Mouse (Mus musculus) CH12.LX (cell line): Measurements from ENCODE around the gene Ces1a. TPM values are rescaled to one million over a fixed set of nuclear protein-coding genes. Genes with fewer than 3 reads are reported as not detected.

ENCODE experiments used
- DNase-seq: peaks from one replicate; pipeline ENCODE4 v3.0.0-alpha.2; 2013; ENCODE audit errors: extremely low read depth
- H3K27ac ChIP-seq: 2 replicates; pipeline ENCODE4 v1.5.1; 2012; ENCODE audit warnings: low read depth, mild to moderate bottlenecking, control low read depth, moderate library complexity; ENCODE audit not compliant: insufficient read depth
- H3K27me3 ChIP-seq: replicated peaks from 2 replicates; pipeline ENCODE3; 2012; ENCODE audit warnings: inconsistent platforms
- H3K36me3 ChIP-seq, 2 experiments: replicated peaks in 1 of 2; 2 replicates each; pipeline versions ENCODE3 to v1.6.1; 2012; ENCODE audit warnings: inconsistent platforms in 1 of 2, low read length in 1 of 2, mild to moderate bottlenecking in 1 of 2, mixed read lengths in 1 of 2, moderate library complexity in 1 of 2; ENCODE audit not compliant: control insufficient read depth in 1 of 2, insufficient read depth in 1 of 2
- H3K4me1 ChIP-seq, 2 experiments: 2 replicates each; pipeline ENCODE4 v1.6.1; 2012; ENCODE audit warnings: inconsistent platforms in 1 of 2, moderate library complexity in 1 of 2; ENCODE audit not compliant: insufficient read depth in 2 of 2, control insufficient read depth in 1 of 2
- H3K4me2 ChIP-seq: 2 replicates; pipeline ENCODE4 v1.6.1; 2012; ENCODE audit warnings: low read depth, mild to moderate bottlenecking, control low read depth; ENCODE audit not compliant: poor library complexity, insufficient read depth, severe bottlenecking
- H3K4me3 ChIP-seq, 3 experiments: fragments of 150-350 bp in 1 of 3; sonication (generic) in 1 of 3; replicated peaks in 1 of 3; 2 replicates each; pipeline versions ENCODE3 to v1.5.1; 2011 to 2012; ENCODE audit warnings: low read depth in 2 of 3, low read length in 2 of 3, mild to moderate bottlenecking in 2 of 3, moderate library complexity in 2 of 3, control low read depth in 1 of 3, improper control_type of control experiment in 1 of 3, inconsistent platforms in 1 of 3, mixed read lengths in 1 of 3; ENCODE audit not compliant: poor library complexity in 1 of 3
- H3K79me2 ChIP-seq: replicated peaks from 2 replicates; pipeline ENCODE4 v1.6.1; 2012; ENCODE audit warnings: mild to moderate bottlenecking, moderate library complexity; ENCODE audit not compliant: control insufficient read depth, poor library complexity, insufficient read depth, severe bottlenecking; ENCODE audit errors: extremely low read depth
- H3K9ac ChIP-seq: 2 replicates; pipeline ENCODE4 v1.6.1; 2012; ENCODE audit warnings: low read depth, mild to moderate bottlenecking, control low read depth, moderate library complexity; ENCODE audit not compliant: insufficient read depth
- H3K9me3 ChIP-seq: replicated peaks from 2 replicates; pipeline ENCODE3; 2012; ENCODE audit warnings: low read length, inconsistent platforms, mixed read lengths
- BHLHE40 ChIP-seq: IDR thresholded peaks from 2 replicates; pipeline ENCODE4 v1.6.1; 2011; ENCODE audit warnings: mild to moderate bottlenecking, low read depth, low read length, improper control_type of control experiment
- E2F4 ChIP-seq: IDR thresholded peaks from 2 replicates; pipeline ENCODE4 v1.6.1; 2011; ENCODE audit warnings: low read depth, low read length, improper control_type of control experiment; ENCODE audit not compliant: insufficient replicate concordance
- EP300 ChIP-seq: IDR thresholded peaks from 2 replicates; pipeline ENCODE4 v1.6.1; 2011; ENCODE audit warnings: low read length, improper control_type of control experiment
- ETS1 ChIP-seq: conservative IDR thresholded peaks from 2 replicates; pipeline ENCODE4 v1.6.1; 2012; ENCODE audit warnings: low read depth, mild to moderate bottlenecking, inconsistent platforms, low read length, improper control_type of control experiment, moderate library complexity
- GABPA ChIP-seq: IDR thresholded peaks from 2 replicates; pipeline ENCODE4 v1.6.1; 2012; ENCODE audit warnings: low read depth, low read length, improper control_type of control experiment, inconsistent platforms; ENCODE audit not compliant: insufficient replicate concordance
- HCFC1 ChIP-seq: IDR thresholded peaks from 2 replicates; pipeline ENCODE4 v1.6.1; 2012; ENCODE audit warnings: low read depth, mild to moderate bottlenecking, inconsistent platforms, low read length, improper control_type of control experiment
- JUN ChIP-seq: IDR thresholded peaks from 2 replicates; pipeline ENCODE4 v1.6.1; 2011; ENCODE audit warnings: low read depth, mild to moderate bottlenecking, low read length, improper control_type of control experiment, moderate library complexity; ENCODE audit not compliant: insufficient read depth
- KAT2A ChIP-seq: IDR thresholded peaks from 2 replicates; pipeline ENCODE4 v1.6.1; 2012; ENCODE audit warnings: low read length, improper control_type of control experiment, inconsistent platforms; ENCODE audit not compliant: insufficient replicate concordance
- MAX ChIP-seq: IDR thresholded peaks from 2 replicates; pipeline ENCODE4 v1.6.1; 2011; ENCODE audit warnings: low read length, improper control_type of control experiment
- NRF1 ChIP-seq: IDR thresholded peaks from 2 replicates; pipeline ENCODE4 v1.6.1; 2014; ENCODE audit warnings: low read depth, mild to moderate bottlenecking, inconsistent platforms, low read length, improper control_type of control experiment, moderate library complexity
- PAX5 ChIP-seq: IDR thresholded peaks from 2 replicates; pipeline ENCODE4 v1.6.1; 2012; ENCODE audit warnings: low read length, inconsistent platforms, mixed read lengths
- POLR2A ChIP-seq: IDR thresholded peaks from 2 replicates; pipeline ENCODE4 v1.6.1; 2011; ENCODE audit warnings: low read depth, mild to moderate bottlenecking, improper control_type of control experiment, low read length
- POLR2AphosphoS2 ChIP-seq: IDR thresholded peaks from 2 replicates; pipeline ENCODE4 v1.6.1; 2011; ENCODE audit warnings: low read depth, low read length, improper control_type of control experiment
- RAD21 ChIP-seq: IDR thresholded peaks from 2 replicates; pipeline ENCODE4 v1.6.1; 2011; ENCODE audit warnings: low read depth, mild to moderate bottlenecking, low read length, improper control_type of control experiment, moderate library complexity
- SIN3A ChIP-seq: IDR thresholded peaks from 2 replicates; pipeline ENCODE4 v1.6.1; 2012; ENCODE audit warnings: low read length, improper control_type of control experiment, inconsistent platforms
- TCF12 ChIP-seq: IDR thresholded peaks from 2 replicates; pipeline ENCODE4 v1.6.1; 2014; ENCODE audit warnings: low read depth, mild to moderate bottlenecking, inconsistent platforms, low read length, improper control_type of control experiment
- USF1 ChIP-seq: IDR thresholded peaks from 2 replicates; pipeline ENCODE4 v1.6.1; 2014; ENCODE audit warnings: low read depth, mild to moderate bottlenecking, inconsistent platforms, low read length, improper control_type of control experiment
- ZKSCAN1 ChIP-seq: IDR thresholded peaks from 2 replicates; pipeline ENCODE4 v1.6.1; 2012; ENCODE audit warnings: low read depth, inconsistent platforms, low read length, improper control_type of control experiment, borderline replicate concordance
- ZMIZ1 ChIP-seq: IDR thresholded peaks from 2 replicates; pipeline ENCODE4 v1.6.1; 2012; ENCODE audit warnings: low read depth, mild to moderate bottlenecking, inconsistent platforms, low read length, improper control_type of control experiment
- ZNF384 ChIP-seq: IDR thresholded peaks from 2 replicates; pipeline ENCODE4 v1.6.1; 2012; ENCODE audit warnings: low read depth, low read length, improper control_type of control experiment, inconsistent platforms
- dilution Hi-C: fragments of 300-500 bp; cut with MboI; formaldehyde crosslinking; loops from 2 replicates; pipeline ENCODE4 v1.14.3; 2020; ENCODE audit warnings: low sequenced_read_pairs; ENCODE audit not compliant: extremely low pct_unique_long_range_greater_than_20kb, extremely low pct_ligation_motif_present
- in situ Hi-C: fragments of 300-500 bp; cut with MboI; formaldehyde crosslinking; loops from 3 replicates; pipeline ENCODE4 v1.14.3; 2019; ENCODE audit warnings: low sequenced_read_pairs, low pct_ligation_motif_present, low pct_unique_long_range_greater_than_20kb, mixed read lengths
- polyA plus RNA-seq: library from polyadenylated mRNA; unstranded; fragments of >175 nt; gene quantifications from 2 replicates; pipeline ENCODE4 v1.2.1, GENCODE M21; 2012; ENCODE audit warnings: low read depth; ENCODE audit not compliant: insufficient read length
- total RNA-seq, 2 experiments: library from RNA; depleted of rRNA; stranded (reverse); fragments of 300-350 nt in 1 of 2; fragments of >200 nt in 1 of 2; gene quantifications; 2 replicates each; pipeline ENCODE4 v1.2.3; 2012 to 2014

The Ces1a gene
- total and polyA plus RNA-seq, 3 experiments = not detected

DNA sequence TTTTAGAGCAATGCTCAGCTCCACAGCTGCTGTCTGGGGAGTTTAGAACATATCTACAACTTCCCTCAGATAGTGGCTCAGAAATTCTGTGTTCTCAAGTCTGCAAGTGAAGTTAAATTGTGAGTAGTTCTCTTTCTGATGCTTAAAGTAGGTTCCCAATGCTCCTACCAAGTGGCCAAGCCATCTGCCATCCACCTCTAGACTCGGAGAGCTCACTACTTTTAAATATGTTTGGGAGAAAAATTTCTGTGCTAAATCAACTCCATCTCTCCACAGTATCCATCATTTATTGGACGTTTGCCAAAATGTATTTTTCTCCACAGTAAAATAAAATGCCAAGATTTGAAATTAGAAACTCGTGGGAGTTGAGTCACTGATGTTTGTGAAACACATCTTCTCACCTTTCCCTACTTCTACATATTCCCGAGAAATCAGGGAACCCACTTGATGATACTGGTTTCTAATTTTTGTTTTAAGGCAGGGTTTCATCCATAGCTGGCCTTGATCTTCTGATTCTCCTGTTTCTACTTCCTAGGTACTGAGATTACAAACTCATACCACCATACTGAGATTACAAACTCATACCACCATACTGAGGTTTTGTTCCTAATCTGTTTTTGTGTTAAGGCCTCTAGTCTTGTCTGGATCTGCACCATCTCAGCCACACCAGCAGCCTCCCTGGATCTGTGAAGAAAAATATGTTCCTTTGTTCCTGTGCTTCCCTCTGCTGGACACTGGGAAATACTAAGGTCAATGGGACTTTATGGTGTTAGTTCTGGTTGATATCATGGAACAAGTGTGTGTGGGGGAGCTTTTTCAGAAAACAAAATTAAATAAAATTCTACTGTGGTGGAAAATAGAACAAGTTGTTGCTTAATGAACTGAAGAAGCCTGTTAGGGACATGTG is 771 bp upstream of the Ces1a start:
- H3K27me3 ChIP-seq = no peaks in the 10 kb centered on the region
- no peaks in the 10 kb centered on the region for H3K79me2 ChIP-seq
- in situ Hi-C loops = no loop called here
- no peak overlapping the region for H3K4me3 ChIP-seq
- TF ChIP-seq BHLHE40 (no peak), E2F4 (no peak), JUN (no peak), ETS1 (no peak), NRF1 (no peak), ZKSCAN1 (no peak)
- H3K4me1 ChIP-seq = no peaks in the 10 kb centered on the region
- H3K27ac ChIP-seq = no peak overlapping the region
- H3K9ac ChIP-seq = no peak overlapping the region
- H3K9me3 ChIP-seq = peaks cover 2% of the 10 kb centered on the region
- H3K36me3 ChIP-seq = no peaks in the 10 kb centered on the region
- dilution Hi-C loops = no loop called here
- no peak overlapping the region for H3K4me2 ChIP-seq
- no peak for DNase-seq

DNA sequence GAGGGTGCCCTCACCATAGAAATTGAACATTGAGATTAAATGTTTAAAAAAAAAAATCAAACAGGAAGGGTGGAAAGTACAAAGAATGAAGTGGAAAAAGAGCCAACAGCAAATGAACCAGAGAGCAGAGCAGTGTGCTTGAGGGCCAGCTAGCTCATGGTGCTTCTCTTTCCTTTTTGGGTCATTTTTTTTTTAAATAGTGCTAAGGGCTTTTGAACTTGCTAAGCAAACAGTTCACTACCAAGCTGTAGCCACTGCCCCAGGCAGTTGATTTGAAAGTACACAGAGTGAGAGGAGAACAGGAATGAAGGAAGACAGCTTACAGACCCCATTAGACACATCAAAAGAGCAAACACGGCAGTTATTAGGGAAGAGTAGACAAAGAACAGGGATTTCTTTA is 4.9 kb downstream of the Ces1a start:
- H3K9me3 ChIP-seq = peaks cover 2% of the 10 kb centered on the region
- H3K9ac ChIP-seq = no peak overlapping the region
- no peaks in the 10 kb centered on the region for H3K36me3 ChIP-seq
- H3K27me3 ChIP-seq = no peaks in the 10 kb centered on the region
- H3K4me3 ChIP-seq = no peak overlapping the region
- H3K27ac ChIP-seq = no peak overlapping the region
- dilution Hi-C loops = no loop called here
- H3K4me2 ChIP-seq = no peak overlapping the region
- no peaks in the 10 kb centered on the region for H3K4me1 ChIP-seq
- no peak for TF ChIP-seq ZNF384
- no peak for DNase-seq
- in situ Hi-C loops = no loop called here
- H3K79me2 ChIP-seq = no peaks in the 10 kb centered on the region

DNA sequence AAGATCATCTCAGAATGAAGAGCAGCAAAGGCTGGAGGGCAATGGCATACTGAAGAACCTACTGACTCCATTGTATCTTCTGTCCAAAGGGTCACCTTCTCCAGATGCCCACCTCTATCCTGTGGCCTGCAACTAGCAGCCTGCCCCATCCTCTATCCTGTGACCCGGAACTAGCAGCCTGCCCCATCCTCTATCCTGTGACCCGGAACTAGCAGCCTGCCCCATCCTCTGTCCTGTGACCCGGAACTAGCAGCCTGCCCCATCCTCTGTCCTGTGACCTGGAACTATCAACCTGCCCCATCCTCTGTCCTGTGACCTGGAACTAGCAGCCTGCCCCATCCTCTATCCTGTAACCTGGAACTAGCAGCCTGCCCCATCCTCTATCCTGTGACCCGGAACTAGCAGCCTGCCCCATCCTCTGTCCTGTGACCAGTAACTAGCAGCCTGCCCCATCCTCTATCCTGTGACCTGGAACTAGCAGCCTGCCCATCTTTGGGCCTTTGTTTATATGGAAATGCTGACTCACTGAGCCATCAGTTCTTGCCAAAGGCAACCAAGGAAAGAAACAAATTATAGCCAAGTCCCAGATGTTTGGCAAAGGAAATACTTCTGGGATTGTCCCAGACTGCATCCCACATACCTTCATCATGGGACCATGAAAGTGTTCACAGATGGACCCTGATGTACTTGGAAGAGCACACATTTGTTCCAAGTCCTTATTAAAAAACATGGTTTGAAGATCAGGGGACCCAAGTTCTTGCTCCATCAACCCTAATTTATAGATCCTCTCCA is 7.0 kb downstream of the Ces1a start:
- in situ Hi-C loops = no loop called here
- no peak for TF ChIP-seq ZNF384
- no peak for TF ChIP-seq RAD21
- no peak for TF ChIP-seq ETS1
- no peak for TF ChIP-seq HCFC1
- no peak for TF ChIP-seq GABPA
- TF ChIP-seq KAT2A = no peak
- TF ChIP-seq EP300 = no peak
- TF ChIP-seq NRF1 = no peak
- no peak for TF ChIP-seq POLR2AphosphoS2
- TF ChIP-seq POLR2A = no peak
- no peak for TF ChIP-seq ZMIZ1
- no peak for TF ChIP-seq E2F4
- no peak for TF ChIP-seq SIN3A
- TF ChIP-seq TCF12 = no peak
- TF ChIP-seq USF1 = no peak
- no peak for TF ChIP-seq PAX5
- TF ChIP-seq MAX = no peak
- H3K27ac ChIP-seq = no peak overlapping the region
- H3K4me2 ChIP-seq = no peak overlapping the region
- no peak for DNase-seq
- H3K4me3 ChIP-seq = no peak overlapping the region
- no peak overlapping the region for H3K9ac ChIP-seq
- H3K27me3 ChIP-seq = no peaks in the 10 kb centered on the region
- H3K79me2 ChIP-seq = no peaks in the 10 kb centered on the region
- dilution Hi-C loops = no loop called here
- H3K36me3 ChIP-seq = no peaks in the 10 kb centered on the region
- no peaks in the 10 kb centered on the region for H3K9me3 ChIP-seq
- H3K4me1 ChIP-seq = no peaks in the 10 kb centered on the region
